Mouse (Mus musculus) right cerebral cortex, postnatal 36 days (tissue): ENCODE data around the gene Card19.

ENCODE experiments used
- DNase-seq, 2 experiments: peaks; one replicate each; pipeline ENCODE4 v3.0.0; 2022; ENCODE audit warnings: low spot score in 2 of 2, mixed read lengths in 1 of 2

Gene Card19

GRCm38 (mm10) chr13:49194811-49195210, 21.0 kb downstream of the Card19 start:
- DNase-seq: no peak

GRCm38 (mm10) chr13:49193650-49194049, 22.2 kb downstream of the Card19 start:
- DNase-seq: no peak

- DNase-seq: no peak
Measured at GRCm38 (mm10) chr13:49192156-49192855, 23.5 kb downstream of the Card19 start.

GRCm38 (mm10) chr13:49191673-49192035, 24.2 kb downstream of the Card19 start:
- DNase-seq: no peak

- no peak for DNase-seq
Measured at GRCm38 (mm10) chr13:49190876-49191672, 24.8 kb downstream of the Card19 start.

GRCm38 (mm10) chr13:49189970-49190870, 25.6 kb downstream of the Card19 start:
- DNase-seq: no peak

- DNase-seq: no peak
Measured at GRCm38 (mm10) chr13:49188966-49189360, 26.9 kb downstream of the Card19 start.

- DNase-seq: no peak
Measured at GRCm38 (mm10) chr13:49188219-49188965, 27.4 kb downstream of the Card19 start.

- peak; percentile 69 to 77 for DNase-seq
Measured at GRCm38 (mm10) chr13:49187288-49188218, 28.3 kb downstream of the Card19 start, which contains the start of gene Ninj1. Ninj1 (plus strand) TSS chr13:49187485.

- DNase-seq: no peak
Measured at GRCm38 (mm10) chr13:49186798-49187287, 29.0 kb downstream of the Card19 start.

GRCm38 (mm10) chr13:49183646-49184045, 32.2 kb downstream of the Card19 start:
- DNase-seq: no peak

GRCm38 (mm10) chr13:49183161-49183560, 32.7 kb downstream of the Card19 start:
- no peak for DNase-seq

- no peak for DNase-seq
Measured at GRCm38 (mm10) chr13:49181411-49181984, 34.3 kb downstream of the Card19 start.

GRCm38 (mm10) chr13:49180691-49181090, 35.1 kb downstream of the Card19 start:
- no peak for DNase-seq

- no peak for DNase-seq
Measured at GRCm38 (mm10) chr13:49180274-49180673, 35.6 kb downstream of the Card19 start.

- peak; percentile 63 to 64 for DNase-seq
Measured at GRCm38 (mm10) chr13:49178839-49179585, 36.8 kb downstream of the Card19 start.

- DNase-seq: no peak
Measured at GRCm38 (mm10) chr13:49175509-49175908, 40.3 kb downstream of the Card19 start.

GRCm38 (mm10) chr13:49172971-49173596, 42.8 kb downstream of the Card19 start:
- peak; percentile 74 to 79 for DNase-seq
